Mouse (Mus musculus) brain, embryonic 14.5 days (tissue): ENCODE data around the gene Mtfr1l. TPM values are rescaled to one million over a fixed set of nuclear protein-coding genes. Genes with fewer than 3 reads are reported as not detected.

Experiments used
- DNase-seq: peaks from one replicate; pipeline ENCODE4 v3.0.0-alpha.2; 2011; ENCODE audit warnings: low read depth
- CTCF ChIP-seq: fragments of 200-500 bp; IDR thresholded peaks from 2 replicates; pipeline ENCODE4 v1.5.1; 2012; ENCODE audit warnings: inconsistent platforms, mild to moderate bottlenecking, moderate library complexity, borderline replicate concordance; ENCODE audit not compliant: insufficient read depth, insufficient read length; ENCODE audit errors: extremely low read depth
- POLR2A ChIP-seq: fragments of 200-500 bp; IDR thresholded peaks from 2 replicates; pipeline ENCODE4 v1.6.1; 2012; ENCODE audit warnings: mild to moderate bottlenecking, inconsistent platforms, borderline replicate concordance; ENCODE audit not compliant: poor library complexity, insufficient read depth, insufficient read length, severe bottlenecking; ENCODE audit errors: extremely low read depth
- polyA plus RNA-seq: library from polyadenylated mRNA; depleted of rRNA; stranded (reverse); fragments of >200 nt; gene quantifications from 2 replicates; pipeline ENCODE4 v1.2.3, GENCODE M21; 2012

Mtfr1l gene
- polyA plus RNA-seq, 1 experiment: 152 TPM

DNA sequence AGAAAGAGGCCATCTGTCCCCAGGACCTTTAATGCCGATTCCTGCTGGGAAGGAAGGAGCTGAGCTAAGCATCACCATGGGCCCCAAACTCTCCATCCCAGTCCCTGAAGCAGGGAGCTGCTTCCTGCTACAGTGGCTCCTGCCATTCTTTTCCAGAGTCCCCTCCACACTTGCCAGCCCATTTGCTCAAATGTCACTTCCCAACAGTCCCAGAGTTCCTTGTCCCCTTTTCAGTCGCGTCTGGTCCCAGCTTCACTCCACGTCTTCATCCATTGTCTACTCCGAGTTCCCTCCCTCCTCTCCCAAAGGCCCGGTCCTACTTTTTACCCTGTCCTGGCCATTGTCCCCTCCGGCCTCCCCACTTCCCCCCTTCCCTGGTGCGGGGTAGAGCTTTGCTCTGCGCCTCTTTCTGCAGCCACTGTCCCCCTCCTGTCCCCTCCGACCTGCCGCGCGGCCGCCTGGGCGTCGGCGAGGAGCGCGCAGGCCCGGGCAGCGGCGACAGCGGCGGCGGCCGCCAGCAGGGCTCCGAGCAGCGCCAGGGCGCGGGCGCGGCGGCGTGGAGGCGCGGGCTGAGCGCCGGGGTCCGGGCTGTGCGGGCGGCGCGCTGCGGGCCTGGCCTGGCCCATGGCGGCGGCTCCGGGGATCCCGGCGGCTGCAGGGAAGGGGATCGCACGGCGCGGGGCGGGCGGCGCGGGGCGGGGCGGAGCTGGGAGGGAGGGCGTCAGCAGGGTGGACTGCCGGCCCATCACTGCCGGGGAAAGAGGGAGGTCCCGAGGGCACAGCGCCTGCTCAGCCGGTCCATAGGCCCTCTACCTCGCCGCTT lies 16.5 kb upstream of the Mtfr1l start, which contains the start of gene Selenon:
TSS of gene Selenon (minus strand) at position 673 of the 823 bp plus-strand sequence.
- DNase-seq: peak; percentile 77
- TF ChIP-seq POLR2A (peak; percentile 41; the same call in 1 of the 2 replicates), CTCF (no peak)

DNA sequence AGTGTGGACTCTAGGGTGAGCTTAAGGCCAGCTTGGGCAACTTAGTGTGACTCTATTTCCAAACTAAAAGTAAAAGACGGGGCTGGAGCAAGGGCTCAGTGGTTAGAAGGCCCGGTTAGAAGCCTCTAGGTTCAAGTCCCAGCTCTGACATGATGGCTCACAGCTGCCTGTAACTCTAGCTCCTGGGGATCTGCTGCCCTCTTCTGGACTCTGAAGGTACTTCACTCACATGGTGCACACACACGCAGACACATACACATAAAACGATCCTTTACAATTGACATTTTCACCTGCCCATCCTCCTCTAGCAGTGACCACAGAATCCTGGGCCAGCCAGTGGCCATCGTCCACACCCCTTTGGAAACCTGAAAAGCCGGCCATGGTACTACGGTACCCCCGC lies 14.7 kb upstream of the Mtfr1l start:
- no peak for DNase-seq
- TF ChIP-seq POLR2A (no peak), CTCF (peak; percentile 21; the same call in 1 of the 2 replicates)

- DNase-seq: peak; percentile 24
These were observed 13.2 kb upstream of the Mtfr1l start for GRCm38 (mm10) chr4:134548169-134548938.

GRCm38 (mm10) chr4:134546814-134547705 lies 11.9 kb upstream of the Mtfr1l start:
- no peak for DNase-seq
- TF ChIP-seq CTCF (no peak), POLR2A (no peak)

More at GRCm38 (mm10) chr4:134548169-134548938, 13.2 kb upstream of the Mtfr1l start:
- no peak for TF ChIP-seq POLR2A
- no peak for TF ChIP-seq CTCF

- TF ChIP-seq CTCF: peak; percentile 98
- TF ChIP-seq POLR2A: no peak
- peak; percentile 93 for DNase-seq
These were observed 8.1 kb upstream of the Mtfr1l start for GRCm38 (mm10) chr4:134543261-134543660.

DNA sequence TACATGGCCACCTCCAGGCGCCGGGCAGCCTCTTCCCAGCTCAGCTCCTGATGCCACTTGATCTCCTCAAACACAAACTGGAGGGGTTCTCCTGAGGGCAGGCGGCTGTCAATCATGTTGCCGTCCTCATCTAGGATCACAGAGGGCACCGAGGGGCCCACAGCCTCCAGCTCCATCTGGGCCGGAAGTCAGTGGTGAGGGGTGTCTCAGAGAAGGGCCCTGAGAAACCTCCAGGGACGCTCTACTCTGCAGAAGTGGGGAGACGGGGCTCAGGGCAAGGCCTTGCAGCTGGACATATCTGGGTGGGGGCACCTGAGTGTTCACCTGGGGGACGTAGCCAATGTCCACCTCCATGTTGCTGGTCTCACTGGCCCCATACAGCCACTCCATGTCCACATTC lies 7.5 kb upstream of the Mtfr1l start:
- no peak for TF ChIP-seq POLR2A
- no peak for TF ChIP-seq CTCF
- DNase-seq: no peak

- DNase-seq: peak; percentile 46
- TF ChIP-seq CTCF (no peak), POLR2A (no peak)
These were observed 3.9 kb upstream of the Mtfr1l start for GRCm38 (mm10) chr4:134538997-134539580.

DNA sequence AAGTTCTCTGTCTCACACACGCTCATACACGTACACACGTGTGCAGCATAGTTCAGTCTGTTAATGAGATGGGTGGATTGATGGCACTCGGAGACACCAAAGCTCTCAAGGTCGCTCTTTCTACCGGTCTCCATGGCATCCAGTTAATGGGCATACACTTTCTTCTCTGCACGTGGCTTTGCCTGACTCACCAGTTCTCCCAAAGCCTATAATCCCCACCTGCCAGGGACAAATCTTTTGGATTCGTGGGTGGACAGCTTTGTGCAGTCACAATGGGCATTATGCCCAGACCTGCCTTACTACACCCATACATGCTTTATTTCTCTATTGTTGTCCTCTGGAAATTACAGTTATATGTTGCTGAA lies 582 bp upstream of the Mtfr1l start:
- TF ChIP-seq CTCF (no peak), POLR2A (no peak)

DNA sequence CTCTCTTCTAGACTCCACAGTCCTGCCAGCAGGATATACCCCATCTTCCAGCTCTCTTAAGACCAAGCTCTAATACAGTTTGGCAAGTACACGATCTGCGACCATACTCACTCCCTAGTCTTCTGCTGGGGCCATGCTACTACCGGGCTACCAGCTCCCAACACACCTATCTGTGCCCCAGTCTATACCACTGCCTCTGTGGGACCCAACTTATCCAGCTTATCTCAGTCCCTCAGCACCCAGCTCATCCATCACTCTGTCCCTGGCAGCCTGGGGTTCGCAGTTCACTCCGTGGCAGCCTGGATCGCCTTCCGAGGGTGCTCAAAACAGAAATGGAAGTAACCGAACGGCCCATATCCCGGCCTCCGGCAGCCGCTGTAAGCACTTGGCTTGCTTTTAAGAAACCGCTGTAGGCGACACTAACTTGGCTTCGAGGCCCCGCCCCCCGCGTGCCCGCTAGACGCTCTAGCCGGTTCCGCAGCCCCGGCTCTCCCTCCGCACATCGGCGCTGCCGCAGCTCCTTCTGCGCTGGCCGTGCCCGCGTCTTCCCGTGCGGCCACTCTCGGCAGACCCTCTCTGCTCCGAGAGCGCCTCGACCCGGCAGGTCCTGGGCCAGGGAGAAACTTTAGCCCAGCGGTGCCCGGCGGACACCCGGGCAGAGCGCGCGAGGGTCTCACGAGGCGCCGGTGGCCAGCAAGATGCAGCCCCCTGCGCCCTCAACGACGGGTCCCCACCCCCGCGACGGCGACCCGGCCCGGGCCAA lies 882 bp downstream of the Mtfr1l start:
- peak; percentile 71 for DNase-seq
- no peak for TF ChIP-seq POLR2A

More for the DNA sequence above, 582 bp upstream of the Mtfr1l start:
- DNase-seq: peak; percentile 35

GRCm38 (mm10) chr4:134533421-134533820 lies 1.8 kb downstream of the Mtfr1l start:
- no peak for DNase-seq
- TF ChIP-seq POLR2A (no peak), CTCF (no peak)
